Mouse (Mus musculus) heart, postnatal 14 days (tissue): ENCODE measurements around the gene Inafm2. TPM values are rescaled to one million over a fixed set of nuclear protein-coding genes. Genes with fewer than 3 reads are reported as not detected.
A peak's percentile ranks its signal among the peaks of the same experiment; 100 is the strongest.

Source experiments
- DNase-seq, 2 experiments: peaks; one replicate each; pipeline ENCODE4 v3.0.0; 2021 to 2022
- intact Hi-C: fragments of 180-260 bp; cut with DNase I; formaldehyde crosslinking; loops from one replicate; pipeline ENCODE4 v1.15.1; 2025
- total RNA-seq, 2 experiments: library from RNA; stranded (reverse); gene quantifications; 2 replicates each; pipeline ENCODE4 v1.2.3; 2021

Gene Inafm2
- total RNA-seq, 2 experiments from 2014 or later = 36.2 to 38.6 TPM

- no peak for DNase-seq
- intact Hi-C loops = no loop called here
Observed at GRCm38 (mm10) chr2:118775846-118776245, 30.3 kb downstream of the Inafm2 start.

- intact Hi-C loops = no loop called here
- DNase-seq = no peak
Observed at GRCm38 (mm10) chr2:118776295-118776694, 30.7 kb downstream of the Inafm2 start.

- intact Hi-C loops = loop anchor here (2.0 kb wide), 2 partner anchors 14 to 36 kb away; no protein-coding TSS in a partner anchor
- no peak for DNase-seq
Observed at GRCm38 (mm10) chr2:118778418-118778817, 32.9 kb downstream of the Inafm2 start.

GRCm38 (mm10) chr2:118779065-118779464, 33.5 kb downstream of the Inafm2 start:
- intact Hi-C loops = loop anchor here (2.0 kb wide), 2 partner anchors 14 to 36 kb away; no protein-coding TSS in a partner anchor
- no peak for DNase-seq

- peak; percentile 94 to 96 for DNase-seq
- intact Hi-C loops = loop anchor here (2.0 kb wide), 2 partner anchors 15 to 37 kb away; no protein-coding TSS in a partner anchor
Observed at GRCm38 (mm10) chr2:118779504-118780480, 34.2 kb downstream of the Inafm2 start, which contains the start of gene Disp2. TSS of gene Disp2 (plus strand) at chr2:118779719.

GRCm38 (mm10) chr2:118781115-118781514, 35.6 kb downstream of the Inafm2 start:
- intact Hi-C loops = no loop called here
- DNase-seq = no peak

- intact Hi-C loops = no loop called here
- no peak for DNase-seq
Observed at GRCm38 (mm10) chr2:118782303-118782702, 36.7 kb downstream of the Inafm2 start.

GRCm38 (mm10) chr2:118783093-118783492, 37.5 kb downstream of the Inafm2 start:
- no peak for DNase-seq
- intact Hi-C loops = no loop called here

- no peak for DNase-seq
- intact Hi-C loops = no loop called here
Observed at GRCm38 (mm10) chr2:118783663-118784062, 38.1 kb downstream of the Inafm2 start.

GRCm38 (mm10) chr2:118786525-118786924, 41.0 kb downstream of the Inafm2 start:
- DNase-seq = no peak
- intact Hi-C loops = no loop called here

GRCm38 (mm10) chr2:118789501-118789900, 43.9 kb downstream of the Inafm2 start:
- DNase-seq = no peak
- intact Hi-C loops = no loop called here

GRCm38 (mm10) chr2:118790221-118790550, 44.6 kb downstream of the Inafm2 start:
- intact Hi-C loops = loop anchor here (1.0 kb wide), 1 partner anchor 93 kb away; no protein-coding TSS in a partner anchor
- DNase-seq = no peak

GRCm38 (mm10) chr2:118790551-118791525, 45.3 kb downstream of the Inafm2 start:
- peak; percentile 70 to 76 for DNase-seq
- intact Hi-C loops = loop anchor here (1.0 kb wide), 1 partner anchor 92 kb away; no protein-coding TSS in a partner anchor

- intact Hi-C loops = no loop called here
- no peak for DNase-seq
Observed at GRCm38 (mm10) chr2:118791591-118792258, 46.2 kb downstream of the Inafm2 start.

- DNase-seq = no peak
- intact Hi-C loops = no loop called here
Observed at GRCm38 (mm10) chr2:118792259-118792613, 46.7 kb downstream of the Inafm2 start.

GRCm38 (mm10) chr2:118793636-118794035, 48.1 kb downstream of the Inafm2 start:
- no peak for DNase-seq
- intact Hi-C loops = no loop called here
